Mouse (Mus musculus) midbrain, embryonic 16.5 days (tissue): ENCODE measurements around the gene Rnase9. TPM values are rescaled to one million over a fixed set of nuclear protein-coding genes. Genes with fewer than 3 reads are reported as not detected.

Experiments
- ATAC-seq: fragments of 200-750 bp; cut with Nextera tagmentation; 2 replicates; pipeline ENCODE4 v1.8.0; 2017; ENCODE audit warnings: moderate TSS enrichment
- H3K27ac ChIP-seq: fragments of 300-500 bp; sonication (generic); 2 replicates; pipeline ENCODE4 v1.5.1; 2014; ENCODE audit warnings: mild to moderate bottlenecking, low read length, mixed read lengths
- H3K27me3 ChIP-seq: fragments of 300-500 bp; sonication (generic); 2 replicates; pipeline ENCODE4 v1.6.1; 2014; ENCODE audit warnings: low read depth, low read length, mixed read lengths; ENCODE audit not compliant: control insufficient read depth, insufficient read depth
- H3K36me3 ChIP-seq: fragments of 300-500 bp; sonication (generic); 2 replicates; pipeline ENCODE4 v1.6.1; 2014; ENCODE audit warnings: mild to moderate bottlenecking, low read length, moderate library complexity, mixed read lengths; ENCODE audit not compliant: control insufficient read depth, insufficient read depth
- H3K4me1 ChIP-seq: fragments of 300-500 bp; sonication (generic); 2 replicates; pipeline ENCODE4 v1.6.1; 2014; ENCODE audit warnings: mild to moderate bottlenecking, low read length, mixed read lengths; ENCODE audit not compliant: control insufficient read depth, insufficient read depth
- H3K4me2 ChIP-seq: fragments of 300-500 bp; sonication (generic); 2 replicates; pipeline ENCODE4 v1.6.1; 2014; ENCODE audit warnings: mild to moderate bottlenecking, low read length, mixed read lengths
- H3K4me3 ChIP-seq: fragments of 300-500 bp; sonication (generic); 2 replicates; pipeline ENCODE4 v1.5.1; 2014; ENCODE audit warnings: low read depth, mild to moderate bottlenecking, low read length, moderate library complexity, mixed read lengths
- H3K9ac ChIP-seq: fragments of 300-500 bp; sonication (generic); 2 replicates; pipeline ENCODE4 v1.6.1; 2014; ENCODE audit warnings: low read depth, low read length, mixed read lengths
- H3K9me3 ChIP-seq: fragments of 300-500 bp; sonication (generic); replicated peaks from 2 replicates; pipeline ENCODE4 v1.6.1; 2014; ENCODE audit warnings: mild to moderate bottlenecking, low read length, mixed read lengths; ENCODE audit not compliant: control insufficient read depth, poor library complexity, severe bottlenecking
- WGBS: fragments of 180-500 bp; shearing (Covaris S2); extraction: QIAGEN DNeasy Blood & Tissue Kit; methylation state at CpG from one replicate; pipeline ENCODE4 v1.1.7; 2014; 5-methylcytosine and 5-hydroxymethylcytosine counted together
- polyA plus RNA-seq: library from polyadenylated mRNA; unstranded; fragments of >200 nt; fragmentation: Nextera tagmentation; extraction: Ambion mirVana; gene quantifications from 2 replicates; pipeline ENCODE4 v1.2.1, GENCODE M21; 2015

Gene Rnase9
- polyA plus RNA-seq, 1 experiment from 2014 or later = not detected

GRCm38 (mm10) chr14:51083805-51084204 lies 42.1 kb upstream of the Rnase9 start:
- Histone ChIP-seq H3K9ac (no peak overlapping the region), H3K27me3 (peaks cover 6% of the 10 kb centered on the region)
- 10% methylated on average over 7 of the region's 7 CpGs for WGBS

DNA sequence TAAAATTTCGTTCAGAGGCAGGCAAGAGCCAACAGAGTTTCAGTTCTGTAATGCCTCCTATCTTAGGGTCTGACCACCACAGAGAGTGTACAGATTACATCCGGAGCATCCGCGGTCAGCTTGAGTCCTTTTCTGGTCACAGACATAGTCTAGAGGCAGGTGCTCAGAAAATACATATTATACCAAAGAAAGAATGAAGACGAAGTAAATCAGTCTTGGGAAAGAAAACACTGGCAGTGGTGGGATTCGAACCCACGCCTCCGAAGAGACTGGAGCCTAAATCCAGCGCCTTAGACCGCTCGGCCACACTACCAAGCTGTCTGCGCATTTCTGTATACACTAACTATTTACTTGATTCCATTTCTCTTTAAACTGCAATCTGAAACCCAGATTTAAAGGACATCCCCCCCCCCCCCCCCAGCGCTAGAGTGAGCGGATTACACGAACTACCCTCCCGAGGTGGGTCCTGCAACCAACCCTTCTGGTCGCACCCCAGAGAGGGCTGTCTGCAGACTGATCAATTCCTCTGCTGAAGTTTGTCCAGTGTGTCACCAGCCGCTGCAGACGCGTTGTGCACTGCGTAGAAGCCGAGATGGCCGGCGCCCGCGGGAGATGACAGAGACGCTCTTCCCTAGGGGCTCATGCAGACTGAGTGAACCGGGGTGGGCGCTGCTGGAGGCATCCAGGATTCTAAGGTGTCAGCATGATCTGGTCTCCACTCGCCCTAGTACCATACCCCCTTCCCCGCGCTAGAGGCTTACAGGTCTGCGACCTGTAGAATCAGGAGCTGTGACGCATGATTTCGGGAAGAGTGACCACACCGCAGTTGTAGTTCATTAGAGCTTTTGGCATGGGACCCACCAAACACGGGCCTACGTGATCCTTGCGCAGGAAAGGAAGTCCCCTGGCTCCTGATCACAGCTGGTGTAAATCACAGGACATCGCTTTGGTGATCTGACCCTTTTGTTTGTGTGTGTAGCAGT lies 41.2 kb upstream of the Rnase9 start:
- peak overlapping the region; percentile 74 for H3K4me2 ChIP-seq
- H3K9me3 ChIP-seq = no peaks in the 10 kb centered on the region
- H3K4me3 ChIP-seq = peak overlapping the region; percentile 51
- WGBS = 2% methylated on average over 40 of the region's 40 CpGs
- H3K4me1 ChIP-seq = 0 out of 2 replicates have a peak, but pooled peaks cover 2% of the 10 kb centered on the region
- no peaks in the 10 kb centered on the region for H3K36me3 ChIP-seq
- peaks cover 6% of the 10 kb centered on the region for H3K27me3 ChIP-seq
- peak; percentile 79 for ATAC-seq
- H3K9ac ChIP-seq = peak overlapping the region; percentile 61
- no peak overlapping the region for H3K27ac ChIP-seq

More at GRCm38 (mm10) chr14:51083805-51084204, 42.1 kb upstream of the Rnase9 start:
- Histone ChIP-seq H3K4me3 (peak overlapping the region; percentile 51), H3K36me3 (no peaks in the 10 kb centered on the region), H3K9me3 (no peaks in the 10 kb centered on the region), H3K27ac (no peak overlapping the region), H3K4me1 (0 out of 2 replicates have a peak, but pooled peaks cover 2% of the 10 kb centered on the region), H3K4me2 (peak overlapping the region; percentile 74)
- ATAC-seq = no peak

DNA sequence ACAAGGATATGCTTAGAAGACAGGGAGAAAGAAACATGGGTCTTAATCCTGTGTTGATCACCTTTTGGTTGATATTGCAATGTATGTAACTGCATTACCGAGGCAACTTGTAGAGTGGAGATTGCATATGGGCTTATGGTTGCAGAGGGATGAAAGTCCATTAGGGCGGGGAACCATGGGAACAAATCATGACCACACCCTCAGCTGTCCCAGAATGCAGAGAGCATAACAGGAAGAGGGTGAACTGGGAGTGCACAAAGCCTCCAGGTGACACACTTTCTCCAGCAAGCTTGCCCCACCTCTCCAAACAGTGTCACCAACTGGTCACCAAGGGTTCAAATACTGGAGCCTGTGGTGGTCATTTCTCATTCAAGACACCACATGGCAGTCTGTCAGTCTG lies 39.4 kb upstream of the Rnase9 start:
- no peak for ATAC-seq
- no peak overlapping the region for H3K4me3 ChIP-seq
- no peaks in the 10 kb centered on the region for H3K36me3 ChIP-seq
- H3K4me2 ChIP-seq = no peak overlapping the region
- H3K9me3 ChIP-seq = no peaks in the 10 kb centered on the region
- no peaks in the 10 kb centered on the region for H3K4me1 ChIP-seq
- 90% methylated on average over 2 of the region's 2 CpGs for WGBS
- no peak overlapping the region for H3K9ac ChIP-seq
- H3K27ac ChIP-seq = no peak overlapping the region
- H3K27me3 ChIP-seq = peaks cover 6% of the 10 kb centered on the region

GRCm38 (mm10) chr14:51079180-51079579 lies 37.5 kb upstream of the Rnase9 start:
- H3K27me3 ChIP-seq = peaks cover 3% of the 10 kb centered on the region; the same call in 1 of the 2 replicates
- 97% methylated on average over 1 of the region's 1 CpGs for WGBS
- no peak for ATAC-seq

DNA sequence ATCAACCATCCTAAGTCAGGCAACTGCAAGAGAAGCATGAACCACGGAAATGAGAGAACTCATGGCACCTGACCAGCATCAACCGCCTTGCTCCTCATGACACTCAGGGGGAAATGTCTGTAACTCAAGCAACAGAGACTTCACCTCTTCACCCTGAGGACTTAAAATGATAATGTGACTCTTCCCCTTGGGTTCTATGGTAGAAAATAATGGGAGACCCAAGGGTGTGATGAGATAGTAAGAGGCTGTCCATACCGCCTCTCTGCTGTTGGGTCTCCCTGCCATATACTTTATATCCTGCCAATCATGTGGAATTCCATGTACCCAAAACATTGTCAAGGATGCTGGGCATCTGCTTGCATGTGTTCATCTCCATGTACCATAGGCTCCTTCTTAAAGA lies 32.7 kb upstream of the Rnase9 start, which contains the start of gene Olfr750:
TSS of gene Olfr750 (minus strand) at position 101 of the 400 bp plus-strand sequence.
- Histone ChIP-seq H3K4me1 (no peaks in the 10 kb centered on the region), H3K4me3 (no peak within 1 kb of the TSS), H3K27me3 (no peaks in the 10 kb centered on the region), H3K27ac (no peak within 1 kb of the TSS), H3K36me3 (no peaks in the 10 kb centered on the region), H3K9me3 (no peaks in the 10 kb centered on the region), H3K9ac (no peak within 1 kb of the TSS), H3K4me2 (no peak within 1 kb of the TSS)
- no peak for ATAC-seq
- 82% methylated on average over 3 of the region's 3 CpGs for WGBS

More at GRCm38 (mm10) chr14:51079180-51079579, 37.5 kb upstream of the Rnase9 start:
- Histone ChIP-seq H3K27ac (no peak overlapping the region), H3K4me1 (no peaks in the 10 kb centered on the region), H3K4me3 (no peak overlapping the region), H3K4me2 (no peak overlapping the region), H3K9ac (no peak overlapping the region), H3K36me3 (no peaks in the 10 kb centered on the region), H3K9me3 (no peaks in the 10 kb centered on the region)

GRCm38 (mm10) chr14:51069617-51070016 lies 27.9 kb upstream of the Rnase9 start:
- Histone ChIP-seq H3K27ac (no peak overlapping the region), H3K4me3 (no peak overlapping the region), H3K4me1 (peaks cover 6% of the 10 kb centered on the region), H3K27me3 (no peaks in the 10 kb centered on the region), H3K9me3 (no peaks in the 10 kb centered on the region), H3K4me2 (no peak overlapping the region), H3K9ac (no peak overlapping the region), H3K36me3 (no peaks in the 10 kb centered on the region)
- 91% methylated on average over 2 of the region's 2 CpGs for WGBS
- no peak for ATAC-seq

- Histone ChIP-seq H3K4me1 (peaks cover 6% of the 10 kb centered on the region), H3K9me3 (no peaks in the 10 kb centered on the region), H3K27ac (no peak overlapping the region), H3K4me3 (no peak overlapping the region), H3K9ac (no peak overlapping the region), H3K4me2 (no peak overlapping the region), H3K27me3 (no peaks in the 10 kb centered on the region), H3K36me3 (no peaks in the 10 kb centered on the region)
- no peak for ATAC-seq
- 93% methylated on average over 5 of the region's 5 CpGs for WGBS
Measured at GRCm38 (mm10) chr14:51068956-51069355, 27.3 kb upstream of the Rnase9 start.

DNA sequence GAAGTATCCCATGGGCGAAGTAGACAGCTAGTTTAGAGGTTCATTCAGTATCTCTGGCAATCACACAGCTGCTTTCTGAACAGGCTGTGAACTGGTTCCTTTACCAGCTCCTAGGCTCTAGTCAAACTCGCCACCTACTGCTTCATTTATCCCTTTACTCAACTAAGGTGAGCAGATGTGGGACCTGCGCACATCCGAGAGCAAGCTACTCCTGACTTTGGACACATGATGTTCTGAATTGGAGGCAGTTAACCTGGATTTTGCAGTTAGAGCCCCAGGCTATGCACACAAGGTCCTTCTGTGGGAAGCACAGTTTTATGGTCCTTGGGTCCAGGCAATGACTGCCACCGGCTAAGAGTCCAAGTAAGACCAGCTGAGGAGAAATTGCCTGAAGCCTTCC lies 19.1 kb upstream of the Rnase9 start:
- no peaks in the 10 kb centered on the region for H3K9me3 ChIP-seq
- H3K4me3 ChIP-seq = no peak overlapping the region
- no peak overlapping the region for H3K4me2 ChIP-seq
- H3K36me3 ChIP-seq = no peaks in the 10 kb centered on the region
- H3K4me1 ChIP-seq = 0 out of 2 replicates have a peak, but pooled peaks cover 7% of the 10 kb centered on the region
- H3K9ac ChIP-seq = no peak overlapping the region
- ATAC-seq = no peak
- no peak overlapping the region for H3K27ac ChIP-seq
- 94% methylated on average over 5 of the region's 5 CpGs for WGBS
- H3K27me3 ChIP-seq = no peaks in the 10 kb centered on the region

GRCm38 (mm10) chr14:51057401-51057831 lies 15.7 kb upstream of the Rnase9 start, which contains the start of gene Rnase12:
Rnase12 (minus strand) TSS chr14:51057661.
- Histone ChIP-seq H3K4me1 (0 out of 2 replicates have a peak, but pooled peaks cover 4% of the 10 kb centered on the region), H3K9ac (no peak within 1 kb of the TSS), H3K4me2 (no peak within 1 kb of the TSS), H3K4me3 (no peak within 1 kb of the TSS), H3K27me3 (no peaks in the 10 kb centered on the region), H3K27ac (no peak within 1 kb of the TSS), H3K9me3 (no peaks in the 10 kb centered on the region), H3K36me3 (no peaks in the 10 kb centered on the region)
- 71% methylated on average over 9 of the region's 9 CpGs for WGBS
- no peak for ATAC-seq
